Mouse (Mus musculus) urinary bladder, postnatal 14 days (tissue): ENCODE data around the gene Wfdc3.
"Not testable (repeated sequence)": the region's sequence is repeated elsewhere in the genome, so short reads cannot be mapped to it uniquely, and the experiment has no call there.

ENCODE experiments used
- DNase-seq: peaks from one replicate; pipeline ENCODE4 v3.0.0; 2021; ENCODE audit warnings: low spot score

Wfdc3 gene

DNA sequence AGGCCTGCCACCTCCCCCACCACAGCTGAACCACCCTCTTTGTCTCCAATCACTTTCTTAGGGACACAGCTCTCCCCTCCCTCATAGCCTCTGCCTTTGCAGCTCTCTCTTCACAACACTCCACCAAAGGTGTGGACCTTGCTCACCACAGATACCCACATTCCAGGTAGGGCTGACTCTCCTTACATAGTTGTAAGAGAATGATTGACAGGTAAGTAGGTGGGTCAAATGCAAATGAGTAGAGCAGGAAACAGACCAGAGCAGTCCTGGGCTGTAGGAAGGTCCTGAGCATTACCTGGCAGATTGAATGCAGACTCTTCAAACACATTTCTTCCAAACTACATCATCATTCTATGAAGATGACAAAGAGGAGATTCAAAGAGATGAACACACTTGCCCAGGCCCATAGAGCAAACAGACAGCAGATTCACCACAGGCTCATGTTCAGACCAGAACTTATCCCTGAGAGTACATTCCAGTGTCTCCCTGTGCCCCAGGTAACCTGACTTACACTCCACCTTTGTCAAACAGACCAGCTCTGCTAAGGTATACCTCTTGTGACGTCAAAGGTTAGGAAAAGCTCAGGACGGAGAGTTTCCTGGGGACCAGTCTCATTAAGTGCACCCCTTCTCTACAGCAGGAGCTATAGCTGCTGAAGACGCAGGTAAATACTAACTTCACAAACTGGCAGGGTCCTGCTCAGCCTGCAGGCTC lies 8.2 kb downstream of the Wfdc3 start:
- DNase-seq = no peak

DNA sequence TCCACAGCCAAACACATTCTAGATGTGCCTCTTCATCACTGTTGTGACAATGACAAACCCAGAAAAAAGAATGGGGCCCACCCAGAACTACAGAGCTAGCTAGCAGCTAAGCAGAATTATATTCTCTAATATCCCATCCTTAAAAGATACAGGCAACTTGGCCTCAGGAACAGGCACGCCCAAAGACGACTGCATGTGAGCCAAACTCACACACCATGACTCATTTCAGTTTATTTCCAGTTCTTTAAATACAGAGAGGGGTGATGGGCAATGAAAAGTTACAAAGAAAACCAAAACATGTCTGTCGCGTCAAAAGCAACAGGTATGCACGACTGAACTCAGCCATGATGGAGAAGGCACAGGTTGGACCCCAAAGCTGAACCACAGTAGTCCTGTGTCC lies 10.3 kb downstream of the Wfdc3 start:
- no peak for DNase-seq

DNA sequence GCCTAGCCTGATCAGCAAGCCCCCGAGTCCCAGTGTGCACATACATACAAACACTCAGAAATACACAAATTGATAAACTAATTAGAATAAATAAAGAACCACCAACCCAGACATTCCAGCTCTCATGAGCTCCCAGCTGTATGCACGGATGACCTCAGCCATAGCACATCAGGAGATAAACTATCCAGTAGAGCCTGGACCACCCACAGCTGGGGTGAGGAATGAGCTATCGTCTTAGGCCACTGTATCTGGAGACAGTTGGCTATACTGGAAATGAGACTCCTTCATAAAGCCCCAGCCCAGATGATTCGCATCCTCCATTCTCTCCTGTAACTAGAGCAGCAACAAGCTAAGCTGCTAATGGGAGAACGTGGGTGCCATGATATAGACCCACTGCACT lies 10.9 kb downstream of the Wfdc3 start:
- no peak for DNase-seq

DNA sequence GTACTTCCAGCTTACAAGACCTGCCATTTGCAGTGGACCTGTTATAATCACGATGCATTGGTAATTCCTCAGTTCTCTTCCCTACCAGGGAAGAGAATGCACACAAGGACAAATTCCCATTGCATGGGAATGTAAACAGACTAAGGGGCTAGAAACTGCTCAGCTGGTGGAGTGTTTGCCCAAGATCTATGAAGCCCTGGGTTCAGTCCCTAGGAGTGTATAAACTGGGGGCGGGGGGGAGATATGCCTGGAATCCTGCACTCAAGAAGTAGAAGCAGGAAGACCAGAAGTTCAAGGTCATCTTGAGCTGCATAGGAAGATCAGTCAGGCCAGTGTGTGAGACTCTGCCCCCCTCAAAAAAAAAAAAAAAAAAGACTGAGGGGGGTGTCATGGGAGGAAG lies 12.5 kb downstream of the Wfdc3 start:
- no peak for DNase-seq

DNA sequence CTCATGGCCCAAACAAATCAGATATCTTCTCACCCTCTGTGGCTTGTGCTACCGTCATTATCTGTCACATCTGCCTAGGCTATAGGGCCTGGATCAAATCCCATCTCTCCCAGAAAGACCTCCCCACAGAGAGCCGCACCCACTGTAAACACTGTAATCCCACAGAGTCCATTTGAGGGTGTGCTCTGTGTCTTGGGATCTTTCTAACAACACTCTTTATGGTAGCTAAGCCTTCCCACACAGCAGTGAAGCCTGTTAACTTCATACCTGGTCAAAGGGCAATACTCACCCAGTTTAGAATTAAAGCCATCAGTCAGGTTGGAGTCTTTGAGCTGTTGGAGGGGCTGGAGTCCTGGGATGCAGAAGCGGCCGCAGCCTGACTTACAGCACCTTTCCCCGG lies 14.0 kb downstream of the Wfdc3 start:
- DNase-seq = no peak

DNA sequence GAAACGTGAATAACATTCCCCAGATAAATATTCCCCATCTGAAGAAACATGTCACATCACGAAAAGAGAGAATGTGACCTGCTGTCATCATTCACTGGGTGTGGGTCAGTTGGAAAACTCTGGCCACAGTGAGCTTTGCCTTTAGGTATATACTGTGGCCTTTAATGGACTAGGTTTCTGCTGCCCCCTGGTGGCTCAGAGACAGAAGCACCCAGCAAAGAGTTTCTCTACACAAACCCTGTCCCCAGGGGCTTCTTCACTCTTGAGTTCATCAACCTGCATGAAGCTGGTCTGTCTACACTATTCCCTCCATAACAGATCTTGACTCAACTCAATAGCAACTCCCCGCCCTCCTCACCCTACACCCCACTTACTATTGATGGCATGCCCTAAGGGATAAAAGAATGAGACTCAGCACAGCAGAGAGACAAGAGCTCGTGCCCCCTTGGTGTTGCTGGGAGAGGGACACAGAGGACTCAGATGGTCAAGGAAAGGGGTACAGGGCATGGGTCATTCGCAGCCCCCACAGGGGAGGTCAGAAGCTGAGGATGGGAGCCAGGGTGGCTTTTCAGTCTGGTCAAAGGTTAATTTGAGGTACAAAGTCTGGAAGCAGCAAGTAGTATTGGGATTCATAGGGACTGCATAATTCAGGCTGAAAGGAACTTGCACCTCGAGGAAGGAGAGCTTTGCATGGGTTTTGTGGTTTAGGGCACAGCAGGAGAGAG lies 19.7 kb downstream of the Wfdc3 start:
- DNase-seq = peak; percentile 70

DNA sequence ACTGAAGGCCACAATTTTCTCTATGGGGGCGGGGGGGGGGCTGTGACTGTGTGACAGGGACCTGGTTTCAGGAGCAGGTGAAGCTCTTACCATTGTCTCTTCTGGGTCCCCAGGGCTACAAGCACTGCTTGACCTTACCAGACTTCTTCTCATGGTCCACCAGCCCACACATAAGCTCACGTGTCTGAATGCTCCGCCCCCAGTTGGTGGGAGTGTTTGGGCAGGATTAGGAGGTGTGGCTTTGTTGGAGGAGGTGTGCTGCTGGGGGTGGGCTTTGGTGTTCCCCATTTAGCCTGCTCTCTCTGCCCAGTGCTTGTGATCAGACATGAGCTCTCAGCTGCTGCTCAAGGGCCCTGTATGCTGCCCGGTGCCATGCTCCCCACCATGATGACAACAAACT lies 22.5 kb downstream of the Wfdc3 start:
- DNase-seq = no peak

DNA sequence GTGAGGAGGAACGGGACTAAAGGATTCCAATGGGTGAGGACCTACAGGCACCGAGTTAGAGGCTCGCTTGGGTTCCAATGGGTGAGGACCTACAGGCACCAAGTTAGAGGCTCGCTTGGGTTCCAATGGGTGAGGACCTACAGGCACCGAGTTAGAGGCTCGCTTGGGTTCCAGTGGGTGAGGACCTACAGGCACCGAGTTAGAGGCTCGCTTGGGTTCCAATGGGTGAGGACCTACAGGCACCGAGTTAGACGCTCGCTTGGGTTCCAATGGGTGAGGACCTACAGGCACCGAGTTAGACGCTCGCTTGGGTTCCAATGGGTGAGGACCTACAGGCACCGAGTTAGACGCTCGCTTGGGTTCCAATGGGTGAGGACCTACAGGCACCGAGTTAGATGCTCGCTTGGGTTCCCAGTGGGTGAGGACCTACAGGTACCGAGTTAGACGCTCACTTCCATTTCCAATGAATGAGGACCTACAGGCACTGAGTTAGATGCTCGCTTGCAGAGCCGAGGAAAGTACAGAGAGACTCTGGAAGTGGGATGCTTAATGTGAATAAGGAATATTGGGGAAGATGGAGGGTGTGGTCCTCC lies 29.4 kb downstream of the Wfdc3 start:
- not testable (repeated sequence) for DNase-seq

DNA sequence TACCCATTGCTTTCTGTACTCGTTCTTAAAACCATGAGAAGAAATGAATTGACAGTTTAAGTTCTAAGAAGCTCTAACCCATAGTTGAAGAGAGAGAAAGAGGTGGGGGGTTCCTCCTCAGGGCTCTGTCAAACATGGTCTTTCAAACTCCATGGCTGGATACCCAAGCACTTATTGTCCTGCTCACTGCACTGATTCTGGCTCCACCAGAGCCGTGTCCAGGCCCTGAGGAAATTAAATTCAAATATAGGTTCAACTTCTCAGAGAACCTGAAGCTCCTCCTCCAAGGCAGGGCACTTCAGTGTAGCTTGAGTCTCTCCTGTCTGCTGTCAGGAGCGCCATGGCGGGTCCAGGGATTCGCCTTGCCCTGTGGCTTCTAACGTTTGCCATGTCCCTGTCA lies 30.7 kb downstream of the Wfdc3 start, which contains the start of gene Spint5:
Gene Spint5, plus strand, starts transcription at position 301 of the 400 bp plus-strand sequence.
- no peak for DNase-seq

DNA sequence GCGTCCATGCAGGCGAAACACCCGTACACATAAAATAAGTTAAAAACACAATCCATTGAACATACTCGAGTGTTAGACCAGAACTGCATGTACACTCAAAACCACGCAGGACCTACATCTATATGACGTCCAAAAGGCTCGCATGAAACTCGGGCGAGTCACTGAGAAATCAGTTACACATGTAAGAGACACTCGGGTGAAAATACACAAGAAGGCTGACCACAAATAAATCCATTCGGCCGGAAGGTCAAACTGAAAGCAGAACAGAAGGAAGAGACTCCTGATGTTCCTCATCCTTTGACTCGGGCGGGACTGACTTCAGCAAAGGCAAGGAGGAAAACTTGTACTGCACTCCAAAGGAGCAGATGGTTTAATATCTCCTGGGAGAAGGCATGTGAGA lies 39.7 kb downstream of the Wfdc3 start:
- no peak for DNase-seq

DNA sequence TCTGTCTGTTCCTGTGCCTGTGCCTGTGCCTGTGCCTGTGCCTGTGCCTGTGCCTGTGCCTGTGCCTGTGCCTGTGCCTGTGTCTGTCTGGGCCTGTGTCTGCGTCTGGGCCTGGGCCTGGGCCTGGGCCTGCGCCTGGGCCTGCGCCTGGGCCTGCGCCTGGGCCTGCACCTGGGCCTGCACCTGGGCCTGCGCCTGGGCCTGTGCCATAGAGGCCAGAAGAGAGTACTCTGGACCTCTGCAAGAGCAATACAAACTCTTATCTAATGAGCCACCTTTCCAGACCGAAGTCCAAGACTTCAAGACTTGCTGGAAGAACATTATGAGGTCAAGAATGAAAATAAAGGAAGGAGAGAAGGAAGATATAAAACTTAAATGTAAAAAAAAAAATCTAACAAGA lies 40.4 kb downstream of the Wfdc3 start:
- DNase-seq = no peak

DNA sequence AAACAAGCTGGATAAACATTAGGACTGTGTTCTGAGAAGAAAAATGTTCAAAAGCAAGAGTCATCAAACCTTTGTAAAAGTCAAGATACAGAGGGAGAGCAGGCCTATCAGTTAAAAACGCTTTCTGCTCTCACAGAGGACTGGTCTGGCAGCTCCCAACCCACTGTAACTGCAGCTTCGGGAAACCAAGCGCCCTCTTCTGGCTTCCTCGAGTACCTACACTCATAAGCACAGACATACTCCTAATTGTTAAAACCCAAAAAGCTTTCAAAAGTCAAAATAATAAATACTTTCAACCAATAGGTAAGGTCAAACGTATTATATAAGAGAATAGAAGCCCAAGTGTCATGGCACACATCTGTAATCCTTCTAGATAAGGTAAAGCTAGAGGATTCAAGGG lies 41.5 kb downstream of the Wfdc3 start:
- no peak for DNase-seq

DNA sequence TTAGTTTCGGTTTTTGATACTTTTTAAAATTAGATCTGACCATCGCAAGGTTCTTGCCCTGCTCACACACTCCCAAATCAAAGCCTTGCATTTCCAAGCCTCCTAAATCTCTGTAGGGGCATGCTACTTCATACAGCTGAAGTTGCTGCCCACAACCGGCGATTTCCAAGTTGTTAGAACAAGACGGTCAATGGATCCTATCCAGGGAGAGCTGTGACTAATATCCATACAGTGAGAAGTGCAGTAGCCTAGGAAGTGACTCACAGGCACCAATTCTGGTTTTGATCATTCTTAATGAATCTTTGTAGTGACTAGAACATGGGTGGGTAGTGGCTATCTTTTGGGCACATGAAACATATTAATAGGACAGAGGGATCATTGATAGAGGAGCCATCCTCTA lies 44.0 kb downstream of the Wfdc3 start:
- DNase-seq = no peak

DNA sequence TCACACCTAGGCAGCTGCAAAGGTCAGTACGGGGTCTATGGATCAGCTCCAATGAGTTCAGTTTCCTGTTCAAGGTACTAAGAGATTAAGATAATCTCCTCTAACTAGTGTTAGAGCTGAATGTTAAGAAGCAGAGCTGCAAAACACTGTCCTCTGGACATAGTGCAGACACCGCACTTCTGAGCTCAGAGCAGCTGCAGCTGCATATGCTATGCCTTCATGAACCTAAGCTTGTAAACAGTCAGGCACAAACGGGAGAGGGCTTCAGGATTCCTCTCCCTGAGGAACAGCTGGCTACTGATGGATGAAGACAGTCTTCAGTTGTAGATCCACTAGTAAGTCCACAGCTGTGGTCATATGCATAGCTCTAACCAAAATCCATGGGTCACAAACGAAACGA lies 44.8 kb downstream of the Wfdc3 start:
- DNase-seq = no peak

DNA sequence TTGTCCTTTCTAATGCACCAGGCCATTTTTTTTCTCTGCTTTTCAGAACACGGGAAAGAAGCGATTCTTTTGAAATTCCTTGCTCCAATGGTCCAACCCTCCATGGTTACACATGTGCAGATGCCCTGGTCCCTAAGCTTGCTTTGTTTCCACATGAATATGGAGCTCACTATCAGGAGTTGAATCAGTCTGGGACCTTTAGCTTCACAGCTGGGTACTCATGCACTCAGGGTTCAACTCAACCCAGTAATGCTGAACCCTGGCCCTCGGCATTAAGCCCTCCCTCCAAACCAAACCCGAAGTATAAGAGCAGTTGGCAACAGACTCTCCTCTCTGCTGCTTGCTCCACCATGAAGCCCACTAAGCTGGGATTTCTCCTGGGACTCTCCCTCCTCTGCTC lies 47.5 kb downstream of the Wfdc3 start, which contains the start of gene Spint4:
Gene Spint4, plus strand, starts transcription at position 301 of the 400 bp plus-strand sequence.
- DNase-seq = no peak

DNA sequence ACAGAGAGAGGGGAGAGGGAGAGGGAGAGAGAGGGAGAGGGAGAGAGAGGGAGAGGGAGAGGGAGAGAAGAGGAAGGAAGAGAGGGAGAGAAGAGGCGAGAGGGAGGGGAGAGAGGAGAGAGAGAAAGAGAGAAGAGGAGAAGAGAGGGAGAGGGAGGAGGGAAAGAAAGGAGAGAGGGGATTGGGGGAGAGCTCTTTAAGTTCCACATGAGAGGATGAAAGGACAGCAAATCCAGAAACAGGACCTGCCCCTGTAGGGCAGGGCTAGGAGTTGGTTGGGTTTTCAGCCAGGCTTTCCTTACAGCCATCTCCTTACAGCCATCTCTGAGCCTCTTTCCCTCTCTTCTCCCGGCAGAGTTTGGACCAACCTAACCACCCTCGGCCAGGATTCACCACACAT lies 60.9 kb downstream of the Wfdc3 start, which contains the start of gene Wfdc13:
Gene Wfdc13, plus strand, starts transcription at position 301 of the 400 bp plus-strand sequence.
- DNase-seq = no peak
